Mouse (Mus musculus): ENCODE results near the gene Mt3.

Mt3 gene

GRCm38 (mm10) chr8:94184357-94184843 is 32.0 kb downstream of the Mt3 start:
- DNase-seq (ENCODE audit: low spot score in 2 of 2), result no peak

DNA sequence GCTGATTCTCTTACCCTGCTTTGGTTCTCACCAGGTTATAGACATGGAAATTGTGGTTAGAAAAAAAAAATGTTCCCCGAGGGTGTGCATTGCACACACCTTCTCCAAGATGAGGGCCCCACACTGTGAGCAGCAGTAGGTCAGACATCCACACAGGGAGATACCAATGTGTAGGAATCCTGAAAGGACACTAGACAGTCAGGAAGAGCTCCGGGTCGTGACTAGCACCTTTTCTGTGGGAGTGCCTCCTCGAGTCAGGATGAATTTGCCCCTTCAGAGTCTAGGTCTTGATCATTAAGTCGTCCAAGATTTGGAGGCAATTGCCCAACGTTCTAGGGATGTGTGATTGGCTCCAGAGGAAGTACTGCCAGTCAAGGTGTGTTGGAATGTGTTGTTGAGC is 33.4 kb downstream of the Mt3 start:
- no peak for DNase-seq (ENCODE audit: low spot score in 2 of 2)

DNA sequence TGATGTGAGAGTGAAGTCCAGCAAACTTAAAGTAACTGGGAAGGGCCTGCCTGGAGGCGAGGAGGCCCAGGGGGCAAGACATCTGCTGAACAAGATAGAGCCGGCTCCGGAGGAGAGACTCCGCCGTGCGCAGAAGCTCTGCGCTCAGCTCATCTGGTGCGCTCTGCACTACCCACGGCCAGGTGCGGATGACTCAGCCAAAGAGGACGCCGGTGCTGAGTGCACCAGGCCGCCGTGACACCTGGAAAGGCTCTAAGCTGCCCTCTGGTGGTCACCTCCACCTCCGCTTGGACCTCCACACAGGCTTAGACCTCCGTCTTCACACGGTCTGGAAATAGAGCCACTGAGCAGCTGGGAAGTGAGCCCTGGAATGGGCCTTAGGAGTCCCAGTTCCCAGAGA is 34.1 kb downstream of the Mt3 start:
- no peak for DNase-seq (ENCODE audit: low spot score in 2 of 2)

DNA sequence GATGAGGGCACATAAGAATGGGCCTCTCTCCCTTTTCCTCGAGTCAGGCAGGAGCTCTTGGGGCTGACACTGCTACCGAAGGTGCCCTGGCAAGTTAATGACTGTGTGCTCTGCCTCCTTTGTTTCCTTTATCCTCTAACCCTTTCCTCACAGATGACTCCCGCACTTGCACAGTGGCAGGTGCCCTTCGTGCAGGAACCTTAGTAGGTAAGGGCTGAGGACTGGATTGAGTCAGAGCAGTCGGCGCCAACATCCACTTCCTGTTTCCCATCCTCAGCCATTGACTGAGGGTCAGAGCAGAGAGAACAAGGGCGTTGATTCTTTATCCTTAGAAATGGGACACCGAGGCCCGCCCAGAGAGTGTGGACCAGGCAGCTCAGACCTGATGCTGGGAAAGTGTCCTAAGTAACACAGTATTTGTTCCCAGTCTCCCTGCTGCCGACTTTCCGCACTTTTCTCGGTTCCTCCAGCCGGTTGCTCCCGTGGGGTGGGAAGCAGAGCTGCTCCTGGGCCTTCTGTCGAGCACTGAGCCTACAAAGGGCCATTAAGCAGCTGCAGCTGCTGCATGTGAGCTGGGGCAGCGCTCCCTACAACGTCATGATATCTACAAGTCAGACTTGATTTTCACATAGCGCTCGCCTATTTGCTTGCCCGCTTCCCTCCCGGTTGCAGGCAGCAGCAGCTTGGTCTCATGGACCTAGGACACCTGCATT is 35.0 kb downstream of the Mt3 start:
- DNase-seq (ENCODE audit: low spot score in 2 of 2), result no peak

- DNase-seq (ENCODE audit: low spot score in 2 of 2), result peak in 1 of 2 experiments; percentile 77
These were observed 37.0 kb downstream of the Mt3 start for GRCm38 (mm10) chr8:94189275-94190031.

- no peak for DNase-seq (ENCODE audit: low spot score in 2 of 2)
These were observed 38.8 kb downstream of the Mt3 start for GRCm38 (mm10) chr8:94191101-94191691.

- no peak for DNase-seq (ENCODE audit: low spot score in 2 of 2)
These were observed 40.5 kb downstream of the Mt3 start for GRCm38 (mm10) chr8:94192926-94193325.

DNA sequence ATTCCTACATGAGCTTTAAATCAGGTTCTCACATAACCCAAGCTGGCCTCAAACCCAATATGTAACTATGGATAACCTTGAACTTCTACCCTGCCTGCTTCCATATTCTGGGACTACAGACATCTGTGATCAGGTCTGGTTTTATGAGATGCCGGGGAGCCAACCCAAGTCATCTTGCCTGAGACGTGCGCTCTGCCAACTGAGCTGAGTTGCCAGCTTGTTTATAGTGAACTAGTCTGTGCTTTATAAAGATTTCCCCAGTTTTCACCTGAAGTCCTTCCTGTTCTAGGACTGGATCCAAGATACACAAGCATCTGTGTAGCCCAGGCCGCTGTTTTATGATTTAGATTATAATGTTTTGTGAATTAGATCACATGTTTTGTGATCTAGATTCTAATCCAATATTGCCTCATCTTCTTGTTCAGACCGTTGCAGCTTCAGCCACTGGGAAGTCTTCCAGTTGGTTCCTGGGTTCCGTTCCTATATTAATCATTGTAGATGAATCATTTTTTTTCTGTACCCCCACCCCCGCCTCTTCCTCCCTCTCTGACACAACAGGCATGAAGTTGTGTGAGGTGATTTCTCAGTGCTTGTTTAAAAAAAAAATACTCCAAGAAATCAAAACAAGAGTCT is 42.3 kb downstream of the Mt3 start:
- no peak for DNase-seq (ENCODE audit: low spot score in 2 of 2)

- DNase-seq (ENCODE audit: low spot score in 2 of 2), result peak in 1 of 2 experiments; percentile 70
These were observed 46.9 kb downstream of the Mt3 start for GRCm38 (mm10) chr8:94199202-94199869.
